Mouse (Mus musculus) monocyte, adult 5-6 weeks (primary cell): ENCODE results near the gene Itgae. TPM values are rescaled to one million over a fixed set of nuclear protein-coding genes. Genes with fewer than 3 reads are reported as not detected.

Experiments used
- ATAC-seq: fragments of 153-309, 156-312 bp; replicated peaks from 2 replicates; pipeline ENCODE4 v1.8.0; 2017; ENCODE audit warnings: mild to moderate bottlenecking; ENCODE audit not compliant: low TSS enrichment, insufficient number of reproducible peaks, severe bottlenecking, poor library complexity, low FRiP score
- total RNA-seq: library from RNA; stranded (forward); fragments of 200-1000, 200-491, 200-594 nt; gene quantifications from 3 replicates; pipeline ENCODE4 v1.2.3, GENCODE M21; 2017

Itgae gene
- total RNA-seq, 1 experiment from 2014 or later: 1.7 TPM

DNA sequence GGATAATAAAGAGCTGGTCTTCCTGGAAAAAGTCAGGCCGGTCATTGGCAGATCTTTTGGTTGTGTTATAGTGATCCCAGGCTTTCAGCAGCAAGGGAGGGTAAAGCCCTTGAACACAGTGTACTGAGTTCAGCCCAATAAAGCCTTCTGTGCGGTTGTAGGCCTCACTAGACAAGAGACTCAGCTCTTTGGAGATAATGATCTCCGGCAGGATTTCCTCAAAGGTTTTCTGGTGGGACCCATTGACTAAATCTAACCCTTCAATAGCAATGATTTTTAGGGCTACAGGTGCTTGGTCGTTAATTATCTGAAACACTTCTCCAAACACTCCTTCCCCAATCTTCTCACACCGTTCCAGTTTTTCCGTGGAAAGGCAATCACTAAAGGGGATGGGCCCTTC is 46.2 kb downstream of the Itgae start:
- ATAC-seq: no peak

DNA sequence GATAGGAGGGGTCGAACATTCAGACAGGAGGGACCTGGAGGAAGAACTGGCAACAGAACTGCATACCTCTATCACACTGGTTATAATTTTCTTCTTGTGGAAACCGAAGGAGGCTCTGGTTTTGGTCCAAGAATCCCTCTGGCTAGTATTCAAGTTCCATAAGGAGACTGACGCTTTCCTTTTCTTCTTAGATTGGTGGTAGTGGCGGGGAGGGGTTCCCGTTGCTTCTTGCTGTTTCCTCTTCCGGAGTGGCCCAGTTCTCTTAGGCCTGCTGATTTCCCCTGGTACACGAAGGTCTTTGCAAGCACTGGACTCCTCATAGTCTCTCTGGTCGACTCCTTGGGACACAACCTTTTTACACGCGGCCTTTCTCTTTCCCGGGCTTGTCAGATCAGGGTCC is 46.7 kb downstream of the Itgae start:
- no peak for ATAC-seq

DNA sequence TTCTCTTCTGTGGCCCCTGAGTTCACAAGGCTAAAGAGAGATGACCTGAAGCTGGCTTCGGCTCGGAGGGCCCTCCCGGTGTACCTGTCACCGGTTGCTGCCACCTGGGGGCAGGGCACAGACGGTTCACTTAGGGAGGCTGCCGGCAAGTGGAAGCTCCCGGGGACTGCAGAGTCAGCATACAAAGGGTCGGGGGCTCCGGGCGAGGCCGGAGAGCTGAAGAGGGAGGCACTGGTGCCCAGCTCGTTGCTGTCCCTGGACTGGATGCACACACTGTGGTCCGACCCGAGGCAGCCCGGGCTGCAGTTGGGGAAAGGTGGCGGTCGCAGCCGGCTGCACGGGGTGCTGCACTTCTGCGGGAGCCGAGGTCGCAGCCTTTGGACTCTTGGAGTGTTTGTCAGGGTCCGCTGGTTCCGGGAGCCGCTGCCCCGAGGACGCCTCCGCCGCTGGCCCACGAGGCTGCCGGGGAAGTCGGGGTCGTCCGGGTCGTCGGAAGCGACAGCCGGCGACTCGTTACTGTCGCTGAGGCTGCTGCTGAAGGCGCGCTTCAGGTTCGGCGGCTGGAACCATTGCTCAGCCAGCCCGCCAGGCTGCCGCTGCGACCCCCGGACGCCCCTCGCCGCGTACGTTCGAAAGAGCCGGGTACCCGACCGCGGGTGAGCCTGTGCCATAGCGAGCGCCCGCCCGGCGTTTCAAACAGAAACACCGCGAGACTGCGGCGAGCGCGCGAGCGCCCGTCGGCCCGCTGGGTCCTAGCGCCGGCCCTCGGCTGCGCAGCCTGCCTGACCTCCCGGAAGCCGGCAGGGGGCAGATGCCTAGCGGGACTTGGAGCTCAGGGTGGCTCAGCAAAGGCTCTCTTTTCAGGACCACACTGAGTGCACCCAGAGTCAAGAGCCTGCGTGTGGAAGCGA is 47.5 kb downstream of the Itgae start, which contains the start of gene Haspin:
Gene Haspin (minus strand): TSS at position 704 of the 911 bp plus-strand sequence.
- ATAC-seq: peak; percentile 80

DNA sequence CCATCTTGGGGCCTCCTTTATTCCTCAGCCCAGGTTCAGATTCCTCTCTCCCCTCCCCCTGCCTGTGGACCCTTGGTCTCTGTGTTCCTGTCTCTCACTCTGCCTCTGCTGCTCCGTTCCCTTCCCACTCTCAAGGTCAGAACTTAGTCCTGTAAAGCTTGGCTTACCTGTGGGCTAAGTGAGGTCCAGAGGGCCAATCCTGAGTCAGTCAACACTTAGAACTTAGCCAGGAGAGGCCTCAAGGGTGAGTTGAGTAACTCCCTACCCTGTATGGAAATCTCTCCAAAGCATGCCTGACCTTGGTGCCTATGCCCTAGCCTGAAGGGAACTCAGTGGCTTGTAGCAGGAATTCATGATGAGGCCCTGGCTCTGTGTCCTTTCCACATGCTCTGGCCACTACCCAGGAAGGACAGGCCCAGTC is 53.9 kb downstream of the Itgae start:
- ATAC-seq: no peak

DNA sequence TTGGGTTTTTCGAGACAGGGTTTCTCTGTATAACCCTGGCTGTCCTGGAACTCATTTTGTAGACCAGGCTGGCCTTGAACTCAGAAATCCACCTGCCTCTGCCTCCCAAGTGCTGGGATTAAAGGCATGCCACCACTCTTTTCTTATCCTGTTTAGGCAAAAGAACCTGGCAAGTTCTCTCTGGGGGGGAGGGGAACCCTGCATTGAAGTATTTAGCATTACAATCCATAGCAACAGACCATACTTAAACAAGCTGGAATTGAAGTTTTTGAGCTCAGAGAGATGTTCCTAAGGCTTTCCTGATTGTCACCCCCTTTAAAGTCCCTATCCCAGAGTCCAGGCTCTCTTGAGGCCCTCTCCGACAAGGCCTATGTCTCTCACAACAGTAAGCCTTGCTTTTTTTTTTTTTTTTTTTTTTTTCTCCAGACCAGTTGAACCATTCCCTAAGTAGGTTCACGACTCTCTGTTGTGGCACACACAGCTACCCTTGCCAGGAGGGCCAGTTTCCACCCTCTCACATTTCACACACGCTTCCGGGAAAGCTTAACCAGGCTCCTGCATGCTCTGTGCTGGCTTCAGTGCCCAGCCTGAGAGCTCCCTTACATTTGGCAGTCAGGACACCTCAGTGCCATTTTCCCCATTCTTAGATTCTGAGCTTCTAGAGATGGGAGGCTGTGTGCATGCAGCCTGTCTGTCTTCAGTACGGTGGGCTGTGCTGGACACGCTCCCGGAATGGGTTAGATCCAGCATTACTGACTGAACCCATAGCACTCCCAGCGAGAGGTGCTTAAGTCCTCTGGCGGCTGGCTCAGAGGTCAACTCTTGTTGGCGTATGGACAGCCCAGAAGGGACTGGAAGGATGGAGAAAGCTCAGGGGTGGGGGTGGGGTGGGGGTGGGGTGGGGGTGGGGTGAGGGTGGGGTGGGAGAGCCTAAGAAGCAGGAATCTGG is 55.9 kb downstream of the Itgae start:
- no peak for ATAC-seq

DNA sequence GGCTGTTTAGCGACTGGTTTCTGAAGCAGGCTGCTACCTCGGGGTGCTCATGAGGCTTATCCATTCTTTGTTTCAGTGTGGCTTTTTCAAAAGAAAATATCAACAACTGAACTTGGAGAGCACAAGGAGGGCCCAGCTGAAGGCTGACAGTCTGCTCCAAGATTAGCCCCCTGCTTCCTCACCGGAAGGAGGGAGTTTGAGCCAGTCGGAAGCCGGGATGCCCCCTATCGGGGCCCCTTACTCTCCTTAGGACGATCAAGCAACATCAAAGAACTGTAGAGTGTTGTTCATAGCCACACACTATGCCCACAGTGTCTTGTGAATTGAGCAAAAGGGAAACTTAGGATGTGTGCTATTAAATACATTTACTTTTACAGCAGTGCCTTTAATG is 56.6 kb downstream of the Itgae start:
- ATAC-seq: no peak

DNA sequence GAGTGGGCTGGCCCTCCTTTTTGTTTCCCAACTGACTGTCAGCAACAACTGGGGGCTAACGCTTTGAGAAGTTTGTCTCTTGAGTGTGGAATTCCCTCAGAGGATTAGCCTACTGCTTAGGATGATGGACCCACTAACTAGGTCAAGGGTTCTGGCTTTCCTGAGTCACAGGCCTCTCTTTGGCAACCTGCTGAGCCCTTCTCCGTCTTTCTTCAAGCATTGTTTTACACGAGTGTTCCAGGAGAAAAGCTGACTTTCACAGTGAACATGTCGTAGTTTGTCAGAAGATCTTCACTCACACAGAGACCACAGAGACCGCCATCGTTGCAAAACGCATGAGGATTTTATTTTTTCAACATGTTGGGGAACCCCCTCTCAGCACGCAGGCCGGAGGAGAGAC is 57.8 kb downstream of the Itgae start:
- no peak for ATAC-seq

DNA sequence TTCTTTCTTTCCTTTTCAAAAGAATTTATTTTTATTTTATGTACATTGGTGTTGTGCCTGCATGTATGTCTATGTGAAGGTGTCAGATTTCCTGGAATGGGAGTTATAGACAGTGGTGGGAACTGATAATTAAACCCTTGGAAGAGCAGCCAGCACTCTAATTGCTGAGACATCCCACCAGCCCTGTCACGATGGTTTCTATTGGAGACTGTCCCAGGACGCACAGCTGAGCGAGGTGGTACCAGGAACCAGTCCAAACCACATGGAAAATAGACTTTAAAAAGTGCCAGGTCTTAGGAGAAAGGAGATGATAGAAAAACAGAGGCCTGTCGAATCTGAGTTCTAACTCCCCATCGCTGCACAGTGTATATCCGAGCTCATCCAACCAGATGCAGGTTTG is 64.7 kb downstream of the Itgae start:
- ATAC-seq: no peak

DNA sequence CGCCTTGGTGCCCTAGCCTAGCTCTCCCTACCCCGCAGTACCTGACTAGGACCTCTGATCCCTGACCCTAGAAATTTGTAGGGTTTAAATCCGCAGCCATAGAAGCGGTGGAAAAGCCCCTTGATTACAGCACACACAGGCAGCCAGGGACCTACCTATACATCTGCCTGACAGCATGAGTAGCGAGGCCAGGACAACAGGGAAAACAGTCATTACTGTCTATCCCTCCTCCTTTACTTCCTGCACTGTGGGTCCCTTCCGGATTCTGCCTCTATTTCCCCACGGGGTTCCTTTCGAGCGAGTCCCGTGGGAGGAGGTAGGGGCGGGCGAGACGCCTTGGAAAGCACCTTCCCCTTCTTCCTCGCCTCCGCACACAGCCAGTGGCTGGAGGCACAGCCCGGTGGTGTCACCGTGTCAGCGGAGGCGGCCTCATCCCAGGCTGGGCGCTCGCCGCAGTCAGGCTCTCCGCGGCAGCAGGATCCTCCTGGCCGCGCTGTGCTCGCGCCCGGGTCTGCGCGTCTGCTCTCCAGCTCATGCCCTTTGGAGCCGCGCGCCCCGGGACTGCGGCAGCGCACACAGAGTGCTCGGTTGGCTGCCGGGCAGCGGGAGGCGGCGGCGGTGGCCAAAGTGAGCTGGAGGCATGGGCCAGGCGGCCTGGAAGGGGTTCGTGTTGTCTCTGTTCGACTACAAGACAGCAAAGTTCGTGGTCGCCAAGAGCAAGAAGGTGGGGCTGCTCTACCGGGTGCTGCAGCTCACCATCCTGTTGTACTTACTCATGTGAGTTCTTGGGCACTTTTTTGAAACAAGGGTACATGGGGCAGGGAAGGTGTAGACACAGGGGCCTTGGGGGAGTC is 69.8 kb downstream of the Itgae start, which contains the start of gene P2rx5:
Gene P2rx5 (plus strand): TSS at position 465 of the 854 bp plus-strand sequence.
- no peak for ATAC-seq

DNA sequence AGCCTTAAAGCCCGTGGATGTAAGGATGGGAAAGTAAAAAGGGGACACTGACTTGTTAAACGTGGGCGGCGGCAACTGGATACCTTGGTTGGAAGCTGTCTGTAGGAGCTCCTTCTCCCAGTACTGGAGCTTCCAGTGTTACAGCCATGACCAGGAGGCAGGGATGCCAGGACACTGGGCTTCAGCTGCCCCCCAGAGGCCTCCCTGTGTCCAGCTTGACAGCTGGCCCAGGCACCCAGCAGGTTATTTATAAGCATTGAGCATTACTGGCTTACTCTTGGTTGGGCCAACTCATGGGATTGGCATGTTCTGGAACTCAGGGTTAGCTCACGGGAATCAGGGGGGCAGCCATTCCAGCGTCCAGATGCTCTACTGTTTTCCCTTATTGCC is 70.4 kb downstream of the Itgae start:
- ATAC-seq: no peak

DNA sequence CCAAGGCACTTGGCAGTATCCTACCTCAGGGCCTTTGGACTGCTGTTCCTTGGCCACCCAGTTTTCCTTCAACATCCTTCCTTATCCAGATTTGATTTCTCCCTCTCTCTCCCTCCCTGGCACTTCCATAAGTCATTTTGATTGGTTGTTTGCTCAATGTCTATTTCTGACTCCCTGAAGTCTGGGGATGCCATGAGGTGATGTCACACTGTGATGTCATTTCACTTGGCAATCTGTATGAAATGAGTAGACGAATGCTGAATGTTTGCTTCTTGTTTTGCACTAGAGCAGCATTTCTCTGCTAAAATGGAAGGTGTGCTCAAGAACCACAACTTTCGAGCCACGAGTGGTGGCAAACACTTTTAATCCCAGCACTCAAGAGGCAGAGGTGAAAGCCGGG is 71.2 kb downstream of the Itgae start:
- ATAC-seq: no peak

DNA sequence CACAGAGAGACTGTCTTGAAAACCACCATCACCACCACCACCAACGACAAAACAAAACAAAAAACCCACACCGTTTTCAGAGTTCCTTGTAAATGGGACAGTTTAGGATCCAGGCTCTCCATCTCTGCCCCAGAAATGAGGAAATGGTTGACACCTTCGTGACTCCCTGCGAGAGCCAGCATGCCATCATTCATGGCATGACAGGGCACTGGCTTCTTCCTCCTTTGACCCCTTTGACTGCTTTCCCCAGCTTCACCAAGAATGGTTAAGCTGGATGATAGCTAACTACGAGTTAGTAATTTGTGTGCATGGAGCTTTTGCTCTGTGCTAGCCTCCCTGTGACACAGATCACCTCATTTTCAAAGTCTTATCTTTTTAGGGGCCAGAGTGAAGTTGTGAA is 71.9 kb downstream of the Itgae start:
- no peak for ATAC-seq

DNA sequence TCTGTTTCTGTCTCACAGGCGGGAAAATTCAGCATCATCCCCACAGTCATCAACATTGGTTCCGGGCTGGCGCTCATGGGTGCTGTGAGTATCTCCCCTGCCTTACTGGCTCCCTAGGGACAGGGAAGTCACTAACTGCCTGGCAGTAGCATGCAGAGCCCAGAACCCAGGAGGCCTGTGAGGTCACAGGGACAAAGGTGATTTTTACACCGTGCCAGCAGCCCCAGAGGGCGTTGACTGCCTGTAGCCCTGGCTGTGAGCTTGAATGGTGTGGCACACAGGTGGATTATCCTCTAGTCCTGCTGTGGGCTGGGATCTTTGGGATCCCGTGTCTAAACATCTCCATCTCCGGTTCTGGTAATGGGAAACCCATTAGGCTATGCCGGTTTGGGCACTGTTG is 77.7 kb downstream of the Itgae start:
- no peak for ATAC-seq

DNA sequence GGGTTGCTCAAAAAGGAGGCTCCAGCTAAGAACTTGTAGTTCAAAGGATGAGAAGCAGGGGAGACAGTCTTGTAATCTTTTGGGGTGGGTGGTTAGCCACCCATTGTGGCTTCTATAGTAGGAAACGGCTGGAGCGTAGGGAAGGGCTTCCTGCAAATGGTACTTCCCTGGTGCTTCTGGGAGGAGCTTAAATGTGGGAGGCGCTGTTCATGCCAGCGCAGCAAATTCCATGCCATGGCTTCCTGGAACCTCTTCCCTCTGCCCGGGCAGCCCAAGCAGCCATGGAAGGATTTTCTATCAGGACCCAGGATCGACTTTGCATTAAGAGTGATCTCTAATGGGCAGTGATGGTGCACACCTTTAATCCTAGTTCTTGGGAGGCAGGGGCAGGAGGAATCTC is 78.2 kb downstream of the Itgae start:
- no peak for ATAC-seq

DNA sequence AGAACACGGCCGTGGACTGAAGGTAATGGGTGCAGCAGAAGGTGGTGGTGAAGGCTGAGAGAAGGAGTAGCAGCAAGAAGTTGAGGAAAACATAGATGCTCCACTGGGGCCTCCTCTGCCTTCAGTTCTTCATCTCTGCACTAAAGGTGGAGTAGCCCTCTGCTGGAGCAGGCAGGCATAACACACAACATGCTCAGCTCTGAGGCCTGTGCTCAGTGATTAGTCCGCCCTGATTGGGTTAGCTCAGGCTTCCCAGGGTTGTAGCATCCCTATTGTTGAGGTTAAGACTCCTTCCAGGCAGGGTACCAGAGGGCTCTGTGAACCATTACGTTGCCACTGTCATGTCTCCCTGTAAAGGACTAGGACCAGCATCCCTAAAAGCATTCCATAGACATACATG is 78.8 kb downstream of the Itgae start:
- ATAC-seq: peak; percentile 72

DNA sequence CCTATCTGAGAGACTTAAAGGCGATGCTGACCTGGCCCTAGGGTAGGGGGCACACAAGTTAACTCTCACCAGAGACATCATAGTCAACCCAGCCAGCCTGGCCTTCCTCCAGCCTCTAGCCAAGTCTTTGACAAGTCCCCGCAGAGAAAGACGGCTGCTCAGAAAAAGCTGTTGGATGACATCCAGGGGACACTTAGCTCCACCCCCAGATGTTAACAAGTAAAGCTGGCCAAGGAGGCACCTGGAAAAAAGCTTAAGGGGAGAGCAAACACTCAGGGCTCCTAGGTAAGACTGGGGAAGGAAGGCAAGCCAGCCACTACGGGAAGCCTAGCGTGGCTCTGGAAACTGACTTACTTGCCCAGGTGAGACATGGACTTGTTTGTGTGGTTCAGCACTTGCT is 81.8 kb downstream of the Itgae start:
- ATAC-seq: no peak

DNA sequence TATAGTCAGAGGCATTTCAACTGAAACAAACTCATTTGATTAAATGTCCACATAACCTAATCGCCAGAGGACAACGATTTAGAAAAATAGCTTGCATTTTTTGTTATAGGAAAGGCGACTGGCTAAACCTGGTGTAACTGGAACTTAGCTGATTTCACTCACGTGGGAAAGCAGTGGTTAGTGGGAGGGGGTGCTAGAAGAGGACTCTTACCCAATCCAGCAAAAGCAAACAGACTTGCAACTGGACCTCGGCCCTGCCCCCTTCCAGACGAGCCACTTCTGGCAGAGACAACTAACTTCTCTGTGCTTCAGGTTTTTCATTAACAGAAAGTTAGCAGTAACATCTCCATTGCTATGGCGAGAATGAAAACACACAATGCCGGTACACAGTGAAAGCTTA is 85.2 kb downstream of the Itgae start:
- ATAC-seq: no peak

DNA sequence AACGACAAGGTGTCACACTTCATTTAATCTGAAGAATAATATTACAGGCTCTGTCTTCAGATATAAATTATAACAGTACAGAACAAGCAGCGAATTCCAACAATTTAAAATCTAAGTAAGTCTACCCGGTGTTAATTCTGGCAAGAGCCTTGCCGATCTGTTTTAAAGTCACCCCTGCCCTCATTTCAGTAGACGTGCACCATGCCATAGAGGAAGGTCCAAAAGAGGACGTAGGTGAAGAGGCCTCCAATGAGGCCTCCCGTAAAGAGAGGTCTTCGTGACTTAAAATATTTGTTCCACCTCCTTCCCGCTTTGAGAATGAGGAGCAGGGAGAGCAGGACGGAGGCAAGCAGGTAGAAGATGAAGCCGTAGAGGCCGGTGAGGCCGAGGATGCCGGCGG is 85.8 kb downstream of the Itgae start:
- no peak for ATAC-seq
